Mouse (Mus musculus): Measurements from ENCODE around the gene Gm29094. TPM values are rescaled to one million over a fixed set of nuclear protein-coding genes. Genes with fewer than 3 reads are reported as not detected.
"Not testable (repeated sequence)": the region's sequence is repeated elsewhere in the genome, so short reads cannot be mapped to it uniquely, and the experiment has no call there.

Gene Gm29094
- polyA plus RNA-seq, 1 experiment from 2014 or later: 0.36 TPM

- H3K27ac ChIP-seq (replicated peaks; ENCODE audit: low read depth, low read length); DNase-seq (ENCODE audit: low spot score); H3K4me3 ChIP-seq (ENCODE audit: low read depth, low read length); H3K4me1 ChIP-seq (ENCODE audit: control insufficient read depth, insufficient read depth, low read length); H3K27me3 ChIP-seq (ENCODE audit: control insufficient read depth, insufficient read depth, low read length); H3K9ac ChIP-seq (replicated peaks; ENCODE audit: low read length); H3K36me3 ChIP-seq (replicated peaks; ENCODE audit: control insufficient read depth, insufficient read depth, low read depth, low read length); H3K4me2 ChIP-seq (ENCODE audit: low read depth, low read length); ATAC-seq (replicated peaks; ENCODE audit: insufficient number of reproducible peaks, low FRiP score, low TSS enrichment, low read depth); H3K9me3 ChIP-seq (replicated peaks; ENCODE audit: control insufficient read depth, low read length): not testable (repeated sequence)
Observed at GRCm38 (mm10) chr9:89202256-89202655, 3.1 kb downstream of the Gm29094 start.

- 75% methylated on average over 1 of the region's 1 CpGs for WGBS
- DNase-seq (ENCODE audit: low spot score); ATAC-seq (replicated peaks; ENCODE audit: insufficient number of reproducible peaks, low FRiP score, low TSS enrichment, low read depth); H3K4me3 ChIP-seq (ENCODE audit: low read depth, low read length); H3K27me3 ChIP-seq (ENCODE audit: control insufficient read depth, insufficient read depth, low read length); H3K36me3 ChIP-seq (replicated peaks; ENCODE audit: control insufficient read depth, insufficient read depth, low read depth, low read length); H3K4me1 ChIP-seq (ENCODE audit: control insufficient read depth, insufficient read depth, low read length); H3K9ac ChIP-seq (replicated peaks; ENCODE audit: low read length); H3K4me2 ChIP-seq (ENCODE audit: low read depth, low read length); H3K27ac ChIP-seq (replicated peaks; ENCODE audit: low read depth, low read length); H3K9me3 ChIP-seq (replicated peaks; ENCODE audit: control insufficient read depth, low read length): not testable (repeated sequence)
Observed at GRCm38 (mm10) chr9:89208939-89209338, 9.8 kb downstream of the Gm29094 start.

- H3K36me3 ChIP-seq (replicated peaks; ENCODE audit: control insufficient read depth, insufficient read depth, low read depth, low read length); H3K4me1 ChIP-seq (ENCODE audit: control insufficient read depth, insufficient read depth, low read length); H3K27me3 ChIP-seq (ENCODE audit: control insufficient read depth, insufficient read depth, low read length); H3K9me3 ChIP-seq (replicated peaks; ENCODE audit: control insufficient read depth, low read length); DNase-seq (ENCODE audit: low spot score); H3K27ac ChIP-seq (replicated peaks; ENCODE audit: low read depth, low read length); H3K9ac ChIP-seq (replicated peaks; ENCODE audit: low read length): not testable (repeated sequence)
- H3K4me3 ChIP-seq (ENCODE audit: low read depth, low read length): peak within 1 kb of the TSS; percentile 14; the same call in 1 of the 2 replicates
- peak; percentile 47 for ATAC-seq (replicated peaks; ENCODE audit: insufficient number of reproducible peaks, low FRiP score, low TSS enrichment, low read depth)
- H3K4me2 ChIP-seq (ENCODE audit: low read depth, low read length): peak within 1 kb of the TSS; percentile 21; the same call in 1 of the 2 replicates
- 31% methylated on average over 9 of the region's 12 CpGs for WGBS
Observed at GRCm38 (mm10) chr9:89210353-89211064, 11.3 kb downstream of the Gm29094 start, which contains the start of gene Mthfs. Gene Mthfs, plus strand, starts transcription at chr9:89210676.

- DNase-seq (ENCODE audit: low spot score); H3K9ac ChIP-seq (replicated peaks; ENCODE audit: low read length); H3K9me3 ChIP-seq (replicated peaks; ENCODE audit: control insufficient read depth, low read length); H3K27ac ChIP-seq (replicated peaks; ENCODE audit: low read depth, low read length); H3K27me3 ChIP-seq (ENCODE audit: control insufficient read depth, insufficient read depth, low read length); H3K36me3 ChIP-seq (replicated peaks; ENCODE audit: control insufficient read depth, insufficient read depth, low read depth, low read length); H3K4me1 ChIP-seq (ENCODE audit: control insufficient read depth, insufficient read depth, low read length): not testable (repeated sequence)
- 6% methylated on average over 8 of the region's 44 CpGs for WGBS
- Histone ChIP-seq H3K4me2 (ENCODE audit: low read depth, low read length) (peak overlapping the region; percentile 21; the same call in 1 of the 2 replicates), H3K4me3 (ENCODE audit: low read depth, low read length) (peak overlapping the region; percentile 14; the same call in 1 of the 2 replicates)
- ATAC-seq (replicated peaks; ENCODE audit: insufficient number of reproducible peaks, low FRiP score, low TSS enrichment, low read depth): peak; percentile 95
Observed at GRCm38 (mm10) chr9:89211065-89211858, 12.1 kb downstream of the Gm29094 start.

- 41% methylated on average over 1 of the region's 1 CpGs for WGBS
- not testable (repeated sequence) for H3K9ac ChIP-seq (replicated peaks; ENCODE audit: low read length); H3K4me3 ChIP-seq (ENCODE audit: low read depth, low read length); H3K36me3 ChIP-seq (replicated peaks; ENCODE audit: control insufficient read depth, insufficient read depth, low read depth, low read length); DNase-seq (ENCODE audit: low spot score); H3K4me1 ChIP-seq (ENCODE audit: control insufficient read depth, insufficient read depth, low read length); ATAC-seq (replicated peaks; ENCODE audit: insufficient number of reproducible peaks, low FRiP score, low TSS enrichment, low read depth); H3K27me3 ChIP-seq (ENCODE audit: control insufficient read depth, insufficient read depth, low read length); H3K9me3 ChIP-seq (replicated peaks; ENCODE audit: control insufficient read depth, low read length); H3K4me2 ChIP-seq (ENCODE audit: low read depth, low read length); H3K27ac ChIP-seq (replicated peaks; ENCODE audit: low read depth, low read length)
Observed at GRCm38 (mm10) chr9:89212428-89212827, 13.2 kb downstream of the Gm29094 start.

- not testable (repeated sequence) for H3K9me3 ChIP-seq (replicated peaks; ENCODE audit: control insufficient read depth, low read length); DNase-seq (ENCODE audit: low spot score); H3K4me1 ChIP-seq (ENCODE audit: control insufficient read depth, insufficient read depth, low read length); H3K9ac ChIP-seq (replicated peaks; ENCODE audit: low read length); H3K27me3 ChIP-seq (ENCODE audit: control insufficient read depth, insufficient read depth, low read length); H3K36me3 ChIP-seq (replicated peaks; ENCODE audit: control insufficient read depth, insufficient read depth, low read depth, low read length); H3K27ac ChIP-seq (replicated peaks; ENCODE audit: low read depth, low read length); ATAC-seq (replicated peaks; ENCODE audit: insufficient number of reproducible peaks, low FRiP score, low TSS enrichment, low read depth); H3K4me2 ChIP-seq (ENCODE audit: low read depth, low read length); H3K4me3 ChIP-seq (ENCODE audit: low read depth, low read length)
- 66% methylated on average over 4 of the region's 4 CpGs for WGBS
Observed at GRCm38 (mm10) chr9:89218174-89218573, 19.0 kb downstream of the Gm29094 start.

GRCm38 (mm10) chr9:89219668-89220067, 20.5 kb downstream of the Gm29094 start:
- H3K27me3 ChIP-seq (ENCODE audit: control insufficient read depth, insufficient read depth, low read length); ATAC-seq (replicated peaks; ENCODE audit: insufficient number of reproducible peaks, low FRiP score, low TSS enrichment, low read depth); H3K4me3 ChIP-seq (ENCODE audit: low read depth, low read length); H3K9me3 ChIP-seq (replicated peaks; ENCODE audit: control insufficient read depth, low read length); H3K36me3 ChIP-seq (replicated peaks; ENCODE audit: control insufficient read depth, insufficient read depth, low read depth, low read length); DNase-seq (ENCODE audit: low spot score); H3K27ac ChIP-seq (replicated peaks; ENCODE audit: low read depth, low read length); H3K4me1 ChIP-seq (ENCODE audit: control insufficient read depth, insufficient read depth, low read length); H3K4me2 ChIP-seq (ENCODE audit: low read depth, low read length); H3K9ac ChIP-seq (replicated peaks; ENCODE audit: low read length): not testable (repeated sequence)
- 98% methylated on average over 3 of the region's 4 CpGs for WGBS

- H3K4me3 ChIP-seq (ENCODE audit: low read depth, low read length); H3K9ac ChIP-seq (replicated peaks; ENCODE audit: low read length); H3K9me3 ChIP-seq (replicated peaks; ENCODE audit: control insufficient read depth, low read length); H3K27me3 ChIP-seq (ENCODE audit: control insufficient read depth, insufficient read depth, low read length); DNase-seq (ENCODE audit: low spot score); H3K4me2 ChIP-seq (ENCODE audit: low read depth, low read length); H3K27ac ChIP-seq (replicated peaks; ENCODE audit: low read depth, low read length); ATAC-seq (replicated peaks; ENCODE audit: insufficient number of reproducible peaks, low FRiP score, low TSS enrichment, low read depth); H3K36me3 ChIP-seq (replicated peaks; ENCODE audit: control insufficient read depth, insufficient read depth, low read depth, low read length); H3K4me1 ChIP-seq (ENCODE audit: control insufficient read depth, insufficient read depth, low read length): not testable (repeated sequence)
- 89% methylated on average over 6 of the region's 6 CpGs for WGBS
Observed at GRCm38 (mm10) chr9:89220704-89221287, 21.6 kb downstream of the Gm29094 start.

Measured in embryonic facial prominence, embryonic 11.5 days (tissue).